Mouse (Mus musculus) kidney, postnatal 0 days (tissue): ENCODE results near the gene Tspan18. TPM values are rescaled to one million over a fixed set of nuclear protein-coding genes. Genes with fewer than 3 reads are reported as not detected.
A peak's percentile ranks its signal among the peaks of the same experiment; 100 is the strongest.

ENCODE experiments used
- ATAC-seq: fragments of 200-750 bp; cut with Nextera tagmentation; replicated peaks from 2 replicates; pipeline ENCODE4 v1.8.0; 2017; ENCODE audit warnings: low read depth, moderate number of reproducible peaks, moderate TSS enrichment, moderate library complexity; ENCODE audit not compliant: low FRiP score
- DNase-seq: peaks from one replicate; pipeline ENCODE4 v3.0.0-alpha.2; 2016; ENCODE audit warnings: low spot score
- H3K27ac ChIP-seq: fragments of 300-500 bp; sonication (generic); 2 replicates; pipeline ENCODE4 v1.5.1; 2014; ENCODE audit warnings: mild to moderate bottlenecking
- H3K27me3 ChIP-seq: fragments of 300-500 bp; sonication (generic); 2 replicates; pipeline ENCODE4 v1.6.1; 2014; ENCODE audit warnings: low read length, mixed read lengths; ENCODE audit not compliant: insufficient read depth
- H3K36me3 ChIP-seq: fragments of 300-500 bp; sonication (generic); 2 replicates; pipeline ENCODE4 v1.6.1; 2014; ENCODE audit warnings: low read length, mixed read lengths; ENCODE audit not compliant: insufficient read depth
- H3K4me1 ChIP-seq: fragments of 300-500 bp; sonication (generic); replicated peaks from 2 replicates; pipeline ENCODE4 v1.6.1; 2014; ENCODE audit warnings: antibody characterized with exemption, low read length, mixed read lengths; ENCODE audit not compliant: insufficient read depth
- H3K4me2 ChIP-seq: fragments of 300-500 bp; sonication (generic); 2 replicates; pipeline ENCODE4 v1.6.1; 2014; ENCODE audit warnings: mild to moderate bottlenecking, low read length, moderate library complexity, mixed read lengths
- H3K4me3 ChIP-seq: fragments of 300-500 bp; sonication (generic); replicated peaks from 2 replicates; pipeline ENCODE4 v1.5.1; 2014; ENCODE audit warnings: low read depth, low read length
- H3K9ac ChIP-seq: fragments of 300-500 bp; sonication (generic); 2 replicates; pipeline ENCODE4 v1.6.1; 2014; ENCODE audit warnings: low read depth, low read length
- H3K9me3 ChIP-seq: fragments of 300-500 bp; sonication (generic); replicated peaks from 2 replicates; pipeline ENCODE4 v1.6.1; 2016; ENCODE audit warnings: low read length, inconsistent platforms, mixed read lengths
- CTCF ChIP-seq: IDR thresholded peaks from 2 replicates; pipeline ENCODE4 v1.5.1; 2016; ENCODE audit warnings: antibody characterized with exemption, low read depth, mild to moderate bottlenecking, moderate library complexity
- WGBS: fragments of 180-500 bp; shearing (Covaris S2); extraction: QIAGEN DNeasy Blood & Tissue Kit; methylation state at CpG from one replicate; pipeline ENCODE4 v1.1.7; 2014; 5-methylcytosine and 5-hydroxymethylcytosine counted together
- polyA plus RNA-seq: library from polyadenylated mRNA; unstranded; fragments of >200 nt; fragmentation: Nextera tagmentation; extraction: Ambion mirVana; gene quantifications from 2 replicates; pipeline ENCODE4 v1.2.1, GENCODE M21; 2015

The Tspan18 gene
- polyA plus RNA-seq, 1 experiment from 2014 or later = 29.2 TPM

DNA sequence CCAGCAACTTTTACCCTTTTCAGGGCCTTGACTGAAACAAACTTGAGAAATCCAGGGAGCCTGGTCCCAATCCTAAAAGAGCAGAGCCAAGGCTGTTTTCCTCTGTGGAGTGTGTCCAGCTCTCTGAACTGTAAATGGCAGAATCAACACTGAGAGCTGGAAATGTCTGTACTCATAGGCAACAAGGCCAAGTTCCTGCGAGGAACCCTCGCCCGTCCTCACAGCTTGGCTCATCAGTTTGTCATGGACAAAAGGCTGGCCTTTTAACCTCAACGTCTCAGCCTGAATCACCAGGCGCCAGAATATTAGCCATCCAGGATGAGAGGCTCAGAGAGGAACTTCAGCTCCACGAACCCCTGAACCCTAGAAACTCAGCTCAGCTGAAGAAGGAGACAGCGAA lies 14.7 kb downstream of the Tspan18 start:
- H3K9me3 ChIP-seq = no peaks in the 10 kb centered on the region
- DNase-seq (no peak), ATAC-seq (no peak)
- H3K36me3 ChIP-seq = no peaks in the 10 kb centered on the region
- WGBS = 36% methylated on average over 7 of the region's 7 CpGs
- no peak for TF ChIP-seq CTCF
- H3K9ac ChIP-seq = no peak overlapping the region
- no peak overlapping the region for H3K4me2 ChIP-seq
- H3K27me3 ChIP-seq = no peaks in the 10 kb centered on the region
- H3K27ac ChIP-seq = no peak overlapping the region
- H3K4me3 ChIP-seq = no peak overlapping the region
- H3K4me1 ChIP-seq = peaks cover 16% of the 10 kb centered on the region

DNA sequence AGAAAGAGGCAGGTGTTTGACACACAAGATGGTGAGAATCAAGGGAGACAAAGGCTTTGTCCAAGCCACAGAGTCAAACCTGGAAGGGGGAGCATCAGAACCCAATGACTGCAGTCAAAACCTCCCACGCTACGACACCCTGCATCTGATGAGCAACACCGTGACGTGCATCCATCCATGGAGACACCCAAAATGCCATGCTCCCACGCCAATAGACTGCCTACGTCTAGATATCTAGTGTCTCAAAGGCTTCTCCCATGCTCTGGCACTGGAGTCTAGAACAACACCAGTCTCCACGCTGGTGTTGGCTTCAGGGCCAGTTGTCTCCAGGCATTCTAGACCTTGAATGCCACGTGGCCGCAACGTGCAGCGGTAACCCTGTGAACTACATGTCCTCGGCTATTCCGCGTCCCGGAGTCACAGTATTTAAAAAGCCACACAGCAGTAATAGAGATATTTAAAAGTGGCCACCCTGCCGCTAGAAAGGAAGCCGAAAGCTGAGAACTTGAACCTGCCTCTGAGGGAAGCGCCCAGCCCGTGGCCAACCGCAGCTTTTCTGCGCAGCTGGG lies 15.4 kb downstream of the Tspan18 start:
- peaks cover 19% of the 10 kb centered on the region for H3K4me1 ChIP-seq
- no peak overlapping the region for H3K4me2 ChIP-seq
- no peak overlapping the region for H3K9ac ChIP-seq
- TF ChIP-seq CTCF = no peak
- H3K27me3 ChIP-seq = no peaks in the 10 kb centered on the region
- H3K27ac ChIP-seq = no peak overlapping the region
- WGBS = 53% methylated on average over 21 of the region's 21 CpGs
- H3K9me3 ChIP-seq = no peaks in the 10 kb centered on the region
- H3K36me3 ChIP-seq = no peaks in the 10 kb centered on the region
- DNase-seq (peak; percentile 64), ATAC-seq (peak; percentile 65)
- no peak overlapping the region for H3K4me3 ChIP-seq

DNA sequence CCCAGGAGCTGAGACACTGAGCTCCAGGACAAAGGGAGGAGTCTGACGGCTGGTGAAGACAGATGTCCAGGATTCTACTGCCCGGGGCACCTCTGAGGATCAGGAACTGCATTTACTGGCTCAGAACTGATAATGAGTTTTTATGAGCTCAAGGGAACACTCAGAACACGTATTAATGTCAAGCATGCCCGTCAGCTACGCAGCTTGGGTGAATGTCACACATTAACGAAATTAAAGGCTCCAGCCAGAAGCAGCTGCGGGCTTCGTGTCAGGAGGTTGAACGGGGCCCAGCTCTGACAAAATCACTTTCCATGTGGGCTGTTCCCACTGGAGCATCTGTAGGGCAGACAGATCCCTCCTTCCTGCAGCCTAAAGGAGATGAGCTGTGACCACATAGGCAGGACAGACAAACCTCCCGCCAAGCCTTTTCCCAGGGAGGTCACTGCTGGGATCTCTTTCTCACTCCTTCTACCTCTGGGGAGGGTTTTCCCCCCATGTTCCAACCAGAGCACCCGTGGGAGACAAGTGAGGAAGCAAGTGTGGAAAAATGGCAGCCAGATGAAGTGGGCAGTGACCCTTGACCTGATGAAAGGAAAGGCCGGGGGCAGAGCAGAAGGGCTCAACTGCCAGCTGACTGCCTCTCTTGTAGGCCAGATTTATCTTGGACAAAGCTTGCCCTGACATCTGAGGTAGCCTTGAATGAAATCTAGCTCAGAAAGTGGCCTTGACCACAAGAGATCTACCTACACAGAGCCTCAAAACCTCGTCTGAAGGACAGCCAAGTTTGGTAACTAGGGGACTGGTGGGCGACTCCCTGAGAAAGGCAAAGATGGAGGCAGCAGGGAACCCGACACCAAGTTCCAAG lies 20.3 kb downstream of the Tspan18 start:
- peak; percentile 50 for DNase-seq
- peak; percentile 59; the same call in 1 of the 2 replicates for ATAC-seq
- peaks cover 26% of the 10 kb centered on the region for H3K4me1 ChIP-seq
- no peak overlapping the region for H3K4me2 ChIP-seq
- no peaks in the 10 kb centered on the region for H3K27me3 ChIP-seq
- H3K36me3 ChIP-seq = 0 out of 2 replicates have a peak, but pooled peaks cover 10% of the 10 kb centered on the region
- WGBS = 19% methylated on average over 15 of the region's 15 CpGs
- H3K9me3 ChIP-seq = no peaks in the 10 kb centered on the region
- H3K27ac ChIP-seq = 0 out of 2 replicates have a peak overlapping the region, but pooled peaks have one; percentile 55
- no peak overlapping the region for H3K9ac ChIP-seq
- no peak overlapping the region for H3K4me3 ChIP-seq
- TF ChIP-seq CTCF = no peak

DNA sequence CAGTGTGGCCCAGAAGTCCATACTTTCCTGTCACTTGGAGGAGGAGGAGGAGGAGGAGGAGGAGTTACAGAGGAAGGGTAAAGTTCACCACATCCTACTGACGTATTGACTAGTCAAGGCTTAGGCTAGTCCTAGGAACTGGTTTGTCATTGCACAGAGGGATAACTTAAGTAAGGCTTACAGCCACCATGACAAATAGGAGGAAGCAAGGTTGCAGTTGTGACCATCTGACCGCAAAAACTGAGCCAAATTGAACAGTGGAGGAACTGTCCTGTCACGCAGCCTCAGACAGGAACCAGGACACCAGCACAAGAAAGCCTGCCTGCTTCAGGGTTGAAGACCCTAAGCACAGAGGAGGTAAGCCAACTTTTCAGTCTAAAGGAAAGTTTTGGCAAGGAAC lies 21.8 kb downstream of the Tspan18 start:
- Histone ChIP-seq H3K4me1 (peaks cover 22% of the 10 kb centered on the region), H3K9ac (no peak overlapping the region), H3K4me2 (no peak overlapping the region), H3K9me3 (no peaks in the 10 kb centered on the region), H3K36me3 (0 out of 2 replicates have a peak, but pooled peaks cover 10% of the 10 kb centered on the region), H3K27me3 (no peaks in the 10 kb centered on the region), H3K27ac (no peak overlapping the region), H3K4me3 (no peak overlapping the region)
- TF ChIP-seq CTCF = no peak
- DNase-seq = no peak
- 56% methylated on average over 3 of the region's 3 CpGs for WGBS
- no peak for ATAC-seq

DNA sequence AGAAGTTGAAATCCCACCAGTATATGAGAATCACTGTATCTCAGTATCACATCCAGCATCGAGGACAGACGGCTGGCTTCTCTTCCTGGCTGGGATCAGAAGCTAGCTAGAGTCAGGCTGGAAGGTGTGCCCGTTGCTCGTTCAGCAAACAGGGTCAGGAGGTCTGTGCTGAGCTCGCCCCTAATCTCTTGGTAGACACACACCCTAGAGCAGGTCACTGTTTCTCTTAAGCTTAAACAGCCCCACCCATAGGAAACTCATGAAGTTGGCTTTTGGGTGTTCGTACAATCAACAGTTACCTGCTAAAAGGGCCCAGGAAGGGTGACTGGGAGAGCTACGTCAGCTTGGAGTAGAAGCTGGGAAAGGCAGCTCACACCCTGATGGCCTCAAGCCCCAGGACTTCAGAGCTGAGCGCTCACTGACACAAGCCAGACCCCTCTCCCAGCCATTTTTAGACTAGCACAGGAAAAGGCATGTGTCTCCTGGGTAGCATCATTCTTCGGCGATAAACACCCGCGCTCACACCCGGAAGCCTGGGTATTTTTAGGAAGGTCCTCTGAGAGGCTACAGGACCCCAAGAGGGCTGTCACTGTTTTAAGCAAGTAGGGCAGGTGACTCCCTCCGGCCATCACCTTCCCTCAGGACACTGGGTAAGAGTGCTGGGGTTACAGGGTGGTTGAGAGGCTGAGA lies 24.4 kb downstream of the Tspan18 start:
- Histone ChIP-seq H3K4me2 (no peak overlapping the region), H3K27me3 (no peaks in the 10 kb centered on the region), H3K9me3 (no peaks in the 10 kb centered on the region), H3K4me1 (peaks cover 24% of the 10 kb centered on the region), H3K27ac (no peak overlapping the region), H3K9ac (no peak overlapping the region), H3K36me3 (0 out of 2 replicates have a peak, but pooled peaks cover 10% of the 10 kb centered on the region), H3K4me3 (no peak overlapping the region)
- DNase-seq (no peak), ATAC-seq (no peak)
- 77% methylated on average over 14 of the region's 14 CpGs for WGBS
- TF ChIP-seq CTCF = no peak

DNA sequence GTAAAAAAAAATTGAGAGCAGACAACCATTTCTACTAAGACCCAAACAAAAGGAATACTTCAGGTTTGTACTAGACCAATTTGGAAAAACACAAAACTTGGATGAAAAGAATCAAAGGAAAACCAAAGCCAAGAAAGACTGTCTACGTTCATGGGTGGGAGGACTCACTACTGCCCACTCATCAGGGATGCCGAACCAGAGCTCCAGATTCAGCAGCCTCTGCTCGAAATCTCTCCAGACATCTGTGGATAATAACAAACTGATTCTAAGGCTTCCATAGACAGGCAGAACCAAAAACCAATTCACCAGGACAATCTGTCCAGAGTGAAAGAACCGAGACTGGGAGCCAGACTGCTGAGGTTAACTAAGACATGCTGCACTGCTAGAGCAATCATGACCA lies 27.4 kb downstream of the Tspan18 start:
- no peak for DNase-seq
- Histone ChIP-seq H3K27ac (no peak overlapping the region), H3K9ac (no peak overlapping the region), H3K4me3 (no peak overlapping the region), H3K4me2 (no peak overlapping the region), H3K36me3 (0 out of 2 replicates have a peak, but pooled peaks cover 10% of the 10 kb centered on the region), H3K27me3 (no peaks in the 10 kb centered on the region), H3K4me1 (peaks cover 12% of the 10 kb centered on the region), H3K9me3 (no peaks in the 10 kb centered on the region)
- no peak for ATAC-seq
- no peak for TF ChIP-seq CTCF
- 86% methylated on average over 4 of the region's 4 CpGs for WGBS
